Mouse (Mus musculus) bone marrow, adult 2 months (tissue): ENCODE measurements around the gene Serpini1.

ENCODE experiments used
- CTCF ChIP-seq: fragments of 200-500 bp; IDR thresholded peaks from 2 replicates; pipeline ENCODE4 v1.5.1; 2011; ENCODE audit warnings: low read length, control low read depth; ENCODE audit not compliant: control insufficient read depth, insufficient read depth
- POLR2A ChIP-seq: fragments of 200-500 bp; IDR thresholded peaks from 2 replicates; pipeline ENCODE4 v1.6.1; 2011; ENCODE audit warnings: low read depth, mild to moderate bottlenecking, control low read depth, low read length, borderline replicate concordance; ENCODE audit not compliant: control insufficient read depth

- TF ChIP-seq CTCF, result no peak
- no peak for TF ChIP-seq POLR2A
Measured at GRCm38 (mm10) chr3:75556121-75556694, 1.1 kb upstream of the Serpini1 start.
